In genomic region chr1:52302557-52302956, GRCm38 (mm10) we compare ENCODE assay signal across 7 mouse cellular contexts.
DNase-seq lines count a peak whose midpoint lies in the region; ATAC-seq and TF ChIP-seq lines count a peak whose summit lies in the region.

No protein-coding gene starts in this region.

- no peaks in the 10 kb centered on the region for H3K27me3 ChIP-seq in forebrain, embryonic 13.5 days

- DNase-seq in MN1 (ENCODE audit: low spot score), result peak; percentile 43
- peak; percentile 30 to 82 for DNase-seq in layer of hippocampus, postnatal 25 days (ENCODE audit: extremely low spot score in 1 of 2, low spot score in 1 of 2)
- DNase-seq in spleen, adult 12 weeks (ENCODE audit: low spot score), result peak; percentile 13

- H3K4me2 ChIP-seq in forebrain, embryonic 13.5 days, result no peak overlapping the region

- H3K4me3 ChIP-seq in bone marrow macrophage, adult 2 months (ENCODE audit: insufficient read depth, low read length), result no peak overlapping the region
- H3K4me3 ChIP-seq in forebrain, embryonic 13.5 days, result no peak overlapping the region

- peak; percentile 66 for TF ChIP-seq CTCF in bone marrow macrophage, adult 2 months (IDR thresholded peaks at IDR 0.05; ENCODE audit: low read depth, low read length)

- no peaks in the 10 kb centered on the region for H3K9me3 ChIP-seq in forebrain, embryonic 13.5 days (replicated peaks)

- 5% methylated on average over 6 of the region's 6 CpGs for WGBS in forebrain, embryonic 13.5 days

- TF ChIP-seq POLR2A in bone marrow macrophage, adult 2 months (IDR thresholded peaks at IDR 0.05; ENCODE audit: borderline replicate concordance, low read depth, low read length), result no peak

- H3K4me1 ChIP-seq in bone marrow macrophage, adult 2 months (ENCODE audit: control insufficient read depth, insufficient read depth, low read length), result peaks cover 4% of the 10 kb centered on the region
- peaks cover 17% of the 10 kb centered on the region for H3K4me1 ChIP-seq in forebrain, embryonic 13.5 days

- H3K36me3 ChIP-seq in forebrain, embryonic 13.5 days (ENCODE audit: poor library complexity, severe bottlenecking), result no peaks in the 10 kb centered on the region

- H3K9ac ChIP-seq in forebrain, embryonic 13.5 days, result no peak overlapping the region

- 0 out of 2 replicates have a peak, but pooled peaks have one; percentile 39 for ATAC-seq in forebrain, embryonic 13.5 days
- ATAC-seq in hematopoietic stem cell, adult 5-6 weeks (replicated peaks in 1 of 2; ENCODE audit: insufficient read depth in 1 of 2, low FRiP score in 2 of 2, low TSS enrichment in 1 of 2, low read depth in 1 of 2, poor library complexity in 2 of 2, severe bottlenecking in 2 of 2), result peak; percentile 67 to 68; a peak in 3 of 4 replicates
- peak; percentile 60 for ATAC-seq in megakaryocyte, adult 5-6 weeks (ENCODE audit: poor library complexity, severe bottlenecking)

- H3K27ac ChIP-seq in bone marrow macrophage, adult 2 months (ENCODE audit: insufficient read depth, low read depth, low read length), result no peak overlapping the region
- no peak overlapping the region for H3K27ac ChIP-seq in forebrain, embryonic 13.5 days
